Mouse (Mus musculus): ENCODE measurements around the gene Ly86. TPM values are rescaled to one million over a fixed set of nuclear protein-coding genes. Genes with fewer than 3 reads are reported as not detected.

Ly86 gene
- polyA plus RNA-seq, 1 experiment from 2014 or later = 5.3 TPM

DNA sequence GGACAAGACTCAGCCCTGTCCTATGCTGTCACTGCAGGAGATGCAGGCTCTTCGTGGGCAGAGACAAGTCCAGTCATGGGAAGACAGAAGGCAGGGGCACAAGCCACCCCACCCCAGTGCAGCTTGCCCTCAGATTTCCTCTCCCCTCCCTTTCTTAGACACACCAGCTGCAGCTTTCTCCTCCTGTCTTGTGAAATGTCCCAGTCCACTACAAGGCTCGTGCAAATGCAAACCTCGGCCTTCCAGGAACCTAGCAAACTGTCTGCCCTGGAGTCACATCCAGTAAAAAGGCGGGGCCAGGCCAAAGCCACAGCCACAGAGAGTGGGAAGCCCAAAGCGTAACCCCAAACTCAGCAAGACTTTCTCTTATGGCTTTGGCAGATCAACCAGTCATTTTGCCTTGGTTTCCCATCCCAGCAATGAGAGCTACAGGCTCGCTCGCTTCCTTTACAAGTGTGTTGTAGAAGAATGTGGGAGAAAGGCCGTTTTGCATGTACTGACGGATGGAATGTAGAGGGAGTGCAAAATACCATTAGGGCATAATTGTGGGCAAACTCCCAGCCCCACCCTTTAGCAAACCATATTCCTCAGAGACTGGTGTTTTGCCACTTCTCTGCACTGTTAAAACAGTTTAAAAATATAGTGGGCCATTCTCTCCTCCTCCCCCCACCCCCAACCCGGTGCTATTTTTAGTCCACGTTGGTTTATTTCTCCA, 95.7 kb downstream of the Ly86 start:
- DNase-seq (ENCODE audit: low spot score) = no peak
- Histone ChIP-seq H3K27me3 (ENCODE audit: control insufficient read depth, insufficient read depth, low read length) (peaks cover 6% of the 10 kb centered on the region), H3K9me3 (ENCODE audit: control insufficient read depth, low read length) (no peaks in the 10 kb centered on the region), H3K36me3 (ENCODE audit: control insufficient read depth, insufficient read depth, low read length) (no peaks in the 10 kb centered on the region), H3K4me3 (ENCODE audit: low read depth, low read length) (no peak overlapping the region), H3K9ac (ENCODE audit: low read length) (no peak overlapping the region), H3K4me1 (ENCODE audit: control insufficient read depth, insufficient read depth, low read length) (no peaks in the 10 kb centered on the region; the same call in 1 of the 2 replicates), H3K27ac (ENCODE audit: low read depth, low read length) (no peak overlapping the region), H3K4me2 (ENCODE audit: low read depth) (no peak overlapping the region)
- no peak for ATAC-seq (ENCODE audit: insufficient read depth, low FRiP score, low TSS enrichment)
- WGBS = 64% methylated on average over 11 of the region's 11 CpGs

DNA sequence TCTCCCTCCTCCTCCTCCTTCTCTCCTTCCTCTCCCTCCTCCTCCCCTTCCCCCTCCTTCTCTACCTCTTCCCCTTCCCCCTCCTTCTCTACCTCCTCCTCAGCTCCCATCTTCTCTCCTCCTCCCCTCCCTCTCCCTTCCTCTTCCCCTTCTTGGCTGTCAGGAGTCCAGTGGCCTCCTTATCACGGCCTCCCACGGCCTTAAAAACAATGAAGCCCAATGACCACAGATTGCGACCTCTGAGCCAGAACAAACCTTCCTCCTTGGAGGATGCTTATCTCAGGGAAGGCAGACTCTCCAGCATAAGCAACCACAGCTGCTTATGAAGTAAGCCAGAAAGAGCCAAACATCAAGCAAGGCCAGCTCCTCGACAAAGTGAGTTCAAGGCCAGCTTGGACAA, 97.0 kb downstream of the Ly86 start:
- H3K4me2 ChIP-seq (ENCODE audit: low read depth) = no peak overlapping the region
- no peaks in the 10 kb centered on the region for H3K36me3 ChIP-seq (ENCODE audit: control insufficient read depth, insufficient read depth, low read length)
- no peak for ATAC-seq (ENCODE audit: insufficient read depth, low FRiP score, low TSS enrichment)
- H3K27me3 ChIP-seq (ENCODE audit: control insufficient read depth, insufficient read depth, low read length) = no peaks in the 10 kb centered on the region; the same call in 1 of the 2 replicates
- H3K4me3 ChIP-seq (ENCODE audit: low read depth, low read length) = no peak overlapping the region
- H3K4me1 ChIP-seq (ENCODE audit: control insufficient read depth, insufficient read depth, low read length) = no peaks in the 10 kb centered on the region; the same call in 1 of the 2 replicates
- no peak overlapping the region for H3K9ac ChIP-seq (ENCODE audit: low read length)
- WGBS = 25% methylated on average over 4 of the region's 4 CpGs
- DNase-seq (ENCODE audit: low spot score) = no peak
- H3K9me3 ChIP-seq (ENCODE audit: control insufficient read depth, low read length) = no peaks in the 10 kb centered on the region
- H3K27ac ChIP-seq (ENCODE audit: low read depth, low read length) = no peak overlapping the region

- H3K4me1 ChIP-seq (ENCODE audit: control insufficient read depth, insufficient read depth, low read length) = no peaks in the 10 kb centered on the region; the same call in 1 of the 2 replicates
- no peaks in the 10 kb centered on the region; the same call in 1 of the 2 replicates for H3K27me3 ChIP-seq (ENCODE audit: control insufficient read depth, insufficient read depth, low read length)
- no peak overlapping the region for H3K9ac ChIP-seq (ENCODE audit: low read length)
- WGBS = 28% methylated on average over 7 of the region's 7 CpGs
- ATAC-seq (ENCODE audit: insufficient read depth, low FRiP score, low TSS enrichment) (no peak), DNase-seq (ENCODE audit: low spot score) (peak; percentile 23)
- no peaks in the 10 kb centered on the region for H3K9me3 ChIP-seq (ENCODE audit: control insufficient read depth, low read length)
- H3K4me2 ChIP-seq (ENCODE audit: low read depth) = no peak overlapping the region
- no peak overlapping the region for H3K4me3 ChIP-seq (ENCODE audit: low read depth, low read length)
- no peaks in the 10 kb centered on the region for H3K36me3 ChIP-seq (ENCODE audit: control insufficient read depth, insufficient read depth, low read length)
- no peak overlapping the region for H3K27ac ChIP-seq (ENCODE audit: low read depth, low read length)
These were observed 97.5 kb downstream of the Ly86 start for GRCm38 (mm10) chr13:37442531-37442930.

DNA sequence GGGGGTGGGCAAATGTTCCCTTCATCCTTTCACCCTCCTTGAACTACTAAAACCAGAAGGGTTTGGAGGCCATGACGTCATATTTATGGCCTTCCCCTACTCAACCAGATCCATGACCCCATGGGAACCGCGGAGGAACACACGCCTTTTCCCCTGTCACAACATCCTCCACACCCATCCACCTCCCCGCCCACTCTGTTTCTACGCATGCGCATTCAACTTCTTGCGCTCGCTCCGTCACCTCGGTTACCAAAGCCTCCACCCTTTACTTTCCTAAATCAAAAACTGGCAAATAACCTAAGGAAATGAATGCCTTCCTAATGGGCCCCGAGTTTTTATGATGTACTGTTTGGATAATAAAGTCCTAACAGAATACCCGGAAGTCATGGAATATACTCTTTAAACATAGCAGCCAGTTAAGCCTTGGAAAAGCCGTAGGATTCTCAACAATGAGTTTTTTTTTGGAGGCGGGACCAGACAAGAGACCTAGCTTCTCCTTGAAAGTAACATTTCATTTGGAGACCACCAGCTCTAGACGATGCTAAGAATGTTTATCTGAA, 101.8 kb downstream of the Ly86 start:
- no peak overlapping the region for H3K4me3 ChIP-seq (ENCODE audit: low read depth, low read length)
- DNase-seq (ENCODE audit: low spot score) = no peak
- no peaks in the 10 kb centered on the region for H3K9me3 ChIP-seq (ENCODE audit: control insufficient read depth, low read length)
- no peaks in the 10 kb centered on the region; the same call in 1 of the 2 replicates for H3K27me3 ChIP-seq (ENCODE audit: control insufficient read depth, insufficient read depth, low read length)
- H3K36me3 ChIP-seq (ENCODE audit: control insufficient read depth, insufficient read depth, low read length) = no peaks in the 10 kb centered on the region
- H3K9ac ChIP-seq (ENCODE audit: low read length) = no peak overlapping the region
- no peak overlapping the region for H3K4me2 ChIP-seq (ENCODE audit: low read depth)
- ATAC-seq (ENCODE audit: insufficient read depth, low FRiP score, low TSS enrichment) = no peak
- H3K27ac ChIP-seq (ENCODE audit: low read depth, low read length) = no peak overlapping the region
- no peaks in the 10 kb centered on the region; the same call in 1 of the 2 replicates for H3K4me1 ChIP-seq (ENCODE audit: control insufficient read depth, insufficient read depth, low read length)
- 91% methylated on average over 16 of the region's 16 CpGs for WGBS

- ATAC-seq (ENCODE audit: insufficient read depth, low FRiP score, low TSS enrichment) (no peak), DNase-seq (ENCODE audit: low spot score) (no peak)
- H3K9ac ChIP-seq (ENCODE audit: low read length) = no peak overlapping the region
- no peak overlapping the region for H3K27ac ChIP-seq (ENCODE audit: low read depth, low read length)
- 89% methylated on average over 5 of the region's 5 CpGs for WGBS
- no peak overlapping the region for H3K4me2 ChIP-seq (ENCODE audit: low read depth)
- no peak overlapping the region for H3K4me3 ChIP-seq (ENCODE audit: low read depth, low read length)
- no peaks in the 10 kb centered on the region for H3K4me1 ChIP-seq (ENCODE audit: control insufficient read depth, insufficient read depth, low read length)
- no peaks in the 10 kb centered on the region for H3K9me3 ChIP-seq (ENCODE audit: control insufficient read depth, low read length)
- H3K27me3 ChIP-seq (ENCODE audit: control insufficient read depth, insufficient read depth, low read length) = no peaks in the 10 kb centered on the region
- no peaks in the 10 kb centered on the region for H3K36me3 ChIP-seq (ENCODE audit: control insufficient read depth, insufficient read depth, low read length)
These were observed 106.0 kb downstream of the Ly86 start for GRCm38 (mm10) chr13:37451021-37451420.

DNA sequence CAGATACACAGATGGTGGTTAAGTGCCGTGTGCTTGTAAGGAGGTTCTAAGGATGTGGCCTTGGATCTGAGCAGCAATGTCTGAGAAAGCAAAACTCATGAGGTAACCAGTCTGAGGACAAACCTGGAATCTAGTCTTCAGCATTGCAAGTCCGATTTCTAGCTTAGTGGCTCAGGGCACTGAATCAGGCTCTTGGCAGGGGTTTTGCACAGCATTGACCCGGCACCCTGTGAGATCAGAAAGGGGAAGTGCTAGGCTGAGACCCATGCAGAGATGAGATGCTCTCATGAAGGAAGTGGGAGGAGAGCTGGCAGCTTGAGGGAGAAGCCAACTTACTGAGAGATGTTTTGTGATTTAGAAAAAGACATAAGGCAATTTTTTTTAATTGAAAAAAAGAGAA, 106.5 kb downstream of the Ly86 start:
- Histone ChIP-seq H3K4me1 (ENCODE audit: control insufficient read depth, insufficient read depth, low read length) (no peaks in the 10 kb centered on the region), H3K4me3 (ENCODE audit: low read depth, low read length) (no peak overlapping the region), H3K9ac (ENCODE audit: low read length) (no peak overlapping the region), H3K36me3 (ENCODE audit: control insufficient read depth, insufficient read depth, low read length) (no peaks in the 10 kb centered on the region), H3K4me2 (ENCODE audit: low read depth) (no peak overlapping the region), H3K27me3 (ENCODE audit: control insufficient read depth, insufficient read depth, low read length) (no peaks in the 10 kb centered on the region), H3K27ac (ENCODE audit: low read depth, low read length) (no peak overlapping the region), H3K9me3 (ENCODE audit: control insufficient read depth, low read length) (no peaks in the 10 kb centered on the region)
- ATAC-seq (ENCODE audit: insufficient read depth, low FRiP score, low TSS enrichment) (no peak), DNase-seq (ENCODE audit: low spot score) (no peak)
- WGBS = 52% methylated on average over 3 of the region's 3 CpGs

GRCm38 (mm10) chr13:37452022-37452941, 107.3 kb downstream of the Ly86 start:
- 6% methylated on average over 22 of the region's 22 CpGs for WGBS
- H3K9me3 ChIP-seq (ENCODE audit: control insufficient read depth, low read length) = no peaks in the 10 kb centered on the region
- H3K36me3 ChIP-seq (ENCODE audit: control insufficient read depth, insufficient read depth, low read length) = no peaks in the 10 kb centered on the region
- H3K4me1 ChIP-seq (ENCODE audit: control insufficient read depth, insufficient read depth, low read length) = no peaks in the 10 kb centered on the region
- peak overlapping the region; percentile 46 for H3K4me2 ChIP-seq (ENCODE audit: low read depth)
- H3K4me3 ChIP-seq (ENCODE audit: low read depth, low read length) = peak overlapping the region; percentile 23; the same call in 1 of the 2 replicates
- 0 out of 2 replicates have a peak overlapping the region, but pooled peaks have one; percentile 12 for H3K9ac ChIP-seq (ENCODE audit: low read length)
- ATAC-seq (ENCODE audit: insufficient read depth, low FRiP score, low TSS enrichment) = peak; percentile 56
- H3K27me3 ChIP-seq (ENCODE audit: control insufficient read depth, insufficient read depth, low read length) = no peaks in the 10 kb centered on the region
- H3K27ac ChIP-seq (ENCODE audit: low read depth, low read length) = no peak overlapping the region
- DNase-seq (ENCODE audit: low spot score) = peak; percentile 49

DNA sequence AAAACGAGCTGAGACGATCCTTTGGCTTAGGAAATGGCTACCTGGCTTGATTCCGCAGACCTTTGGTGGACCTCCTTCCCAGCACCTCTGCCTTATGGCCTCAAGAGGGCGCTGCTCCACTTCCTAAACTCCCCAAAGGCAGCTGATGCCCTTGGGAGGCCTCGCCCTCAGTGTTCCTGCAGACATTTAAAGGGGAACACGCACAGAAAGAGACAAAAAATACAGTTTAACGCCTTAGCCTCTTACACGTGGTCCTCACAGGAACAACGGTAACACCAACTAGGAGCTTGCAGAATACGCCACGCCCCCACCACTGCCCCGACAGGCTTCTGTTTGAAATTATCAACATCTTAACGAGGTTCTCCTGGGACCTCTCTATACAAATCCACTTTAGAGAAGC, 108.2 kb downstream of the Ly86 start:
- Histone ChIP-seq H3K4me3 (ENCODE audit: low read depth, low read length) (no peak overlapping the region), H3K27me3 (ENCODE audit: control insufficient read depth, insufficient read depth, low read length) (no peaks in the 10 kb centered on the region), H3K9ac (ENCODE audit: low read length) (no peak overlapping the region), H3K36me3 (ENCODE audit: control insufficient read depth, insufficient read depth, low read length) (no peaks in the 10 kb centered on the region), H3K9me3 (ENCODE audit: control insufficient read depth, low read length) (no peaks in the 10 kb centered on the region), H3K4me1 (ENCODE audit: control insufficient read depth, insufficient read depth, low read length) (no peaks in the 10 kb centered on the region), H3K4me2 (ENCODE audit: low read depth) (no peak overlapping the region; the same call in 1 of the 2 replicates), H3K27ac (ENCODE audit: low read depth, low read length) (no peak overlapping the region)
- 7% methylated on average over 13 of the region's 13 CpGs for WGBS
- peak; percentile 86 for DNase-seq (ENCODE audit: low spot score)
- ATAC-seq (ENCODE audit: insufficient read depth, low FRiP score, low TSS enrichment) = peak; percentile 71; the same call in 1 of the 2 replicates
